Mouse (Mus musculus): ENCODE results near the gene Olfr1138.

Gene Olfr1138

GRCm38 (mm10) chr2:87739878-87740277, at the start of gene Olfr1138:
TSS of gene Olfr1138 (minus strand) at chr2:87739978.
- no peak for DNase-seq (ENCODE audit: low read depth, low spot score)

- DNase-seq (ENCODE audit: low read depth, low spot score) = no peak
Measured at GRCm38 (mm10) chr2:87779183-87779582, 39.4 kb upstream of the Olfr1138 start, which contains the start of gene Olfr152. TSS of gene Olfr152 (plus strand) at chr2:87779483.

GRCm38 (mm10) chr2:87776143-87776542, 36.4 kb upstream of the Olfr1138 start:
- DNase-seq (ENCODE audit: low read depth, low spot score) = no peak

GRCm38 (mm10) chr2:87753891-87754290, 14.1 kb upstream of the Olfr1138 start, which contains the start of gene Olfr1141:
TSS of gene Olfr1141 (minus strand) at chr2:87753991.
- DNase-seq (ENCODE audit: low read depth, low spot score) = no peak

- no peak for DNase-seq (ENCODE audit: low read depth, low spot score)
Measured at GRCm38 (mm10) chr2:87743452-87743851, 3.7 kb upstream of the Olfr1138 start, which contains the start of gene Olfr1140. TSS of gene Olfr1140 (plus strand) at chr2:87743752.

GRCm38 (mm10) chr2:87713079-87713478, 26.7 kb downstream of the Olfr1138 start, which contains the start of gene Olfr1137:
TSS of gene Olfr1137 (minus strand) at chr2:87713179.
- no peak for DNase-seq (ENCODE audit: low read depth, low spot score)

- no peak for DNase-seq (ENCODE audit: low read depth, low spot score)
Measured at GRCm38 (mm10) chr2:87693847-87694246, 45.9 kb downstream of the Olfr1138 start, which contains the start of gene Olfr1136. TSS of gene Olfr1136 (minus strand) at chr2:87693947.

Measured in A20 (cell line).